Mouse (Mus musculus): ENCODE results near the gene Mrpl4.
"Not testable (repeated sequence)": the region's sequence is repeated elsewhere in the genome, so short reads cannot be mapped to it uniquely, and the experiment has no call there.

The Mrpl4 gene

DNA sequence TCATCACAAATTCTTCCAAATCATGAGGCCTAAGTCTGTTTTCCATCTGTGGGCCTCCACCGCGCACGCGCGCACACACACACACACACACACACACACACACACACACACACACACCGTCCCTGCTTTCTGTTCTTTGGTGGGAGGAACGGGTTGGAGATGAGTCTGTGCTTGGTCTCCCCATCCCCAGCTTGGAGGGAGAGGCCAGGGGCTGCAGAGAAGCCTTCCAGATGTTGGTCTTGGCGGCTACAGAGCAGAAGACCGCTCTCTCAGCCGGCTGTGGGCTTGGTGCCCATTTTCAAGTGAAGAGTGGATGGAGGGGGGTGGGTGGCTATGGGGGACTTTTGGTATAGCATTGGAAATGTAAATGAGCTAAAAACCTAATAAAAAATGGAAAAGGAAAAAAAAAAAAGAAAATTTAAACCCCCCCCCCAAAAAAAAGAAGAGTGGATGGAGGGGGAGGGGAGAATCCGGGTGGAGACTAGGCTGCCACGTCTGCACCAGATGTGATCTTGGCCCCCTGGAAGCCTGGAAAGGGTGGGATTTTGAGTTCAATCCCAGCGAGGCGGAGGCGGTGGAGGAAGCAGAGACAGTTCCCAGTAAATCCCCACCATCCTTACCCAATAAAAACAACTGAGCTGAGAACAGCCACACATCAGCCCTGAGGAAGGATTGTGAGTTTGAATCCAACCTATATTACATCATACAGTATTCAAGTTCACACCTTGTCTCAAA is 15.4 kb upstream of the Mrpl4 start:
- DNase-seq (ENCODE audit: low read depth): no peak

DNA sequence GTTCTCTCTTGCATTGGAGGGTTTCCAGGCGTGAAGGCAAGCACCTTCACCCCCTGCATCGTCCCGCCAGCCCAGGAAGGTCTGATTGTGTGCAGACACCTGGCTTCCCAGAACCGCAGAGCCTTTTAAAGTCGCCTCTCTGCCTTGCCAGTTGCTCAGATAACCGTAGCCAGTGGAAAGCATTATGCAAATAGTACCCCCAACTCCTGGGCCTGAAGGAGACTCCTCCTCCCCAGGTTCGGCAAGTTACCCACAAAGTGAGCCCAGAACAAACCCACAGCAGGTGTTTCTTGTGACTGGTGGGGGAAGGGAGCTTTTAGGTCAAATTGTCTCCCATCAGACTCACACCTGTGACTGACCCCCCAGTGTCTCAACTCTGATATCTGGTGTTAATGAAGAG is 14.6 kb upstream of the Mrpl4 start:
- DNase-seq (ENCODE audit: low read depth): no peak

DNA sequence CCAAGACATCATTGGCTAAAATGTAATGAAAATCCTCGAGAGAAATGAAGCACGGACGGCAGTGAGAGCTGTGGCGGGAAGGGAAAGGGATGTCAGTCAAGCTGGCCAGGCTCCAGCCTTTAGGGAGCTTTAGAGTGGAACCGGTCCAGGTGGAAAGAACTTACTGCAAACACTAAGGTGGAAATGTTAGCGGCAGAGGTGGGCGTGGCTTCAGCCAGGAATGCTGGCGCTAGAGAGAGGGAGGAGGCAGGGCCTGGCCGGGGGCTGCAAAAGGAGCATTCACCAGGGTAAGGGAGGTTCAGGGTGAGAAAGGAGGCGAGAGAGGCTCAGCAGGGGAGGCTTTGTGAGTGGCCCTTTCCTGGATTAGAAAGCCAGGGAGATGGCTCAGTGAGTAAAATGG is 11.7 kb upstream of the Mrpl4 start:
- no peak for DNase-seq (ENCODE audit: low read depth)

DNA sequence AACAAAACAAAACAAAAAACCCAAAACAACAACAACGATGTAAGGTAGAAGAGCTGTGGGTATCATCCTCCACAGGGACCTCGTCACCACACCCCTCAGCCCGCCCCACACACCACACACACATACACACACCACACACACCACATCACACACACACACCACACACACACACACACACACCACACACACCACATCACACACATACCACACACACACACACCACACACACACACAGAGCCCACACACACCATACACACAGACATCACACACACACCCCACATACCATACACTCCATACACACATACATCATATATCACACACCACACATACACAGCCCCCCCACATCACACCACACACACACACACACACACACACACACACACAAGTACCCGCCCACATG is 11.0 kb upstream of the Mrpl4 start:
- DNase-seq (ENCODE audit: low read depth): no peak

DNA sequence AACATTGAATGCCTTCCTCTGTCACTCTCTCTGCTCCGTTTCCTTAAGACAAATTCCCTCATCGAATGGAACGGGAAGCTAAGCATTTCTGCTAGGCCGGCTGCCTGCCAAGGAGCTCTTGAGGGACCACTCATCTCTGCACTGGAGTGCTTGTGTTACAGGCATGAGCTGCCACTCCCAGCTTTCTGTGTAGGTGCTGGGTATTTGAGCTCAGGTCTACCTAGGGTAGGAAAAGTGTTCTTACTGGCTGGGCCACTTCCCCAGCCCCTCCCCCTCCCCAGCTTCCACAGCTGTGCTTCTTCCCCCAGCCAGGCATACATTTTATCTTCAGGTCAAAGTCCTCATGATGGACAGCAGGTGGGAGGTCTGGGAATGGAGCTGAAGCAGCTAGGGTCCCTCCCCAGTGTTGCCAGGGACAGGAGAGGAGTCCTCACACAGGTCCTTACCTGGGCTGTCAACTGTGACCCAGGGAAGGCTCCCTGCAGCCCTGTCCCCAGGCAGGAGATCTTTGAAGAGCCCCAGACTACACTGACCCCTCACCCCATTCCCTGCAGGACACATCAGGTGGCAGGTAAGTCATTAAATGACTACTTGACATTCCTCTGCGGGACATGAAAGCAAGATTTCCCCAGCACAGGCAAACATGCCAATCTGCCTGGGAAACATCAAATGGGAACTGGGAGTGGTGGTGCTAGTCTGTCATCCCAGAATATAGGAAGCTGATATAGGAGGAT is 9.2 kb upstream of the Mrpl4 start:
- DNase-seq (ENCODE audit: low read depth): no peak

DNA sequence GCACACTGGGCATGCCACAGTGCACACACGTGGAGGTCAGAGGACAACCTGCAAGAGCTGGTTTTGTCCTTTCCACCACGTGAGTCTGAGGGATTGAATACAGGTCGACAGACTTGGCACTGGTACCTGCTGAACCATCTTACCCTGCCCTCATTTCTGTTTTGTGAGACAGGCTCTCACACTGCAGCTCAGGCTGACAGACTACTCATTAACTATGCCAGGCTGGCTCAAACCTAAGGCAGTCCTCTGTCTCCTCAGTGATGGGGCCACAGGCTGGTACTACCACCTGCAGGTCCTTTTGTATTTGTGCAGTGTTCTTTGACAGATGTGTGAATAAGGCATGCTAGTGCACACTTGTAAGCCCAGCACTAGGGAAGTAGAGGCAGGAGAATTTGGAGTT is 7.5 kb upstream of the Mrpl4 start:
- no peak for DNase-seq (ENCODE audit: low read depth)

DNA sequence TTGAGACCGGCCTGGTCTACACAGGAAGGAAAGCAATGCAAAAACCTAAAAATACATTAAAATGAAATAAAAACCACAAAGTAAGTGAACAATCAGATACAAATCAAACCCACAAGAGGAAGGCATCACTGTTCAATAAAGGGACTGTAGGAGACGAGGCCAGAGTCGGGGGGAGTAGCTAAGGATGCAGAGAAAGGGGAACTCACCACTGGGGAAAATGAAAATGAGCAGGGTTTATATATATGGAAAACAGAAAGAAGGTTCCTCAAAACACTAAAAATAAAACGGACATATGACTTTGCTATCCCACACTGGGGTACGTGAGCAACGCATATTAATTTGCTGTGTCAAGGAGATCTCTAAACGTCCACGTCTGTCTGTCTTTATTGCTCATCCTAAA is 5.5 kb upstream of the Mrpl4 start:
- no peak for DNase-seq (ENCODE audit: low read depth)

DNA sequence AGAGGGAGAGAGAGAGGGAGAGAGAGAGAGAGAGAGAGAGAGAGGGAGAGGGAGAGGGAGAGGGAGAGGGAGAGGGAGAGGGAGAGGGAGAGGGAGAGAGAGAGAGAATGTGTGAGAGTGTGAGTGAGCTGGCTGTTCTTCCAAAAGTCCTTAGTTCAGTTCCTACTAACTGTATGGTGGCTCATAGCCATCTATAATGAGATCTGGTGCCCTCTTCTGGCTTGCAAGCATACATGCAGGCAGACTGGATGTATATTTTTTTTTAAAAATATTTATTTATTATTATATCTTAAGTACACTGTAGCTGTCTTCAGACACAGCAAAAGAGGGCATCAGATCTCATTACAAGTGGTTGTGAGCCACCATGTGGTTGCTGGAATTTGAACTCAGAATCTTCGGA is 4.2 kb upstream of the Mrpl4 start:
- not testable (repeated sequence) for DNase-seq (ENCODE audit: low read depth)

DNA sequence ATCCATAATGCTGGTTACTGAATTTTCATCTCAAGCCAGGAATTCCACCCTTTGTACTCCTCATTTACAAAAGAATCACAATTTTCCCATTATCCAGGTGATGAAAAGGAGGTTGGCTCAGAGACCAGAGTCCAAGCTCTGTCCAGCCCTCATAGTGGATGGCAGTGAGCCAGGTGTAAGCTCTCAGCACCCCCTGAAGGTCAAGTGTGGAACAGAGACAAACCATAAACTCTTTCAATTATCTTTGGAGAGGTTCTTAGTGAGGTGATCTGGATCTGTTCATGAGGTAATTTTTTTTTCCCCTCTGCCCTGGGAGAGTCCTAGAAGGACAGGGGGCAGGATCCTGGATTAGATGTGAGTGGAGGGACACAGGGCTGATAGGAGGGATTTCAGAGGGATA is 1.7 kb upstream of the Mrpl4 start:
- no peak for DNase-seq (ENCODE audit: low read depth)

DNA sequence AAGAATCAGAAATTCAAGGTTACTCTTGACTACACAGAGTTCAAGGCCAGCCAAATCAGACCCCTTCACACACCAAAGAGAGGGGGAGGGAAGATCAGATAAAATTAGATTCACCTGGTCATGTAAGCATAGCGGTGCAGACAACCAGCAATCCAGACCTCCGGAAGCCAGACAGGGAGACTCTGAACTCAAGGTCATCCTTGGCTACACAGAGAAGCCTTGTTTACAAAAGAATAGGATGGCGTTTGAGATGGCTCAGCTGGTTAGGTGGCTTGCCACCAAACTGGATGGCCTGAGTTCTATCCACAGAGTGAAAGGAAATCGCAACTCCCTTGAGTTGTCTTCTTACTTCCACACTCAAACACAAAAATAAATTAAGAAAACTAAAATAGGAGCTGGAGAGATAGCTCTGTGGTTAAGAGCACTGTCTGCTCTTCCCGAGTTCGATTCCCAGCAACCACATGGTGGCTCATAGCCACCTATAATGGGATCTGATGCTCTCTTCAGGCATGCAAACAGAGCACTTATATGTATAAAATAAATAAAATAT is 812 bp upstream of the Mrpl4 start:
- no peak for DNase-seq (ENCODE audit: low read depth)

DNA sequence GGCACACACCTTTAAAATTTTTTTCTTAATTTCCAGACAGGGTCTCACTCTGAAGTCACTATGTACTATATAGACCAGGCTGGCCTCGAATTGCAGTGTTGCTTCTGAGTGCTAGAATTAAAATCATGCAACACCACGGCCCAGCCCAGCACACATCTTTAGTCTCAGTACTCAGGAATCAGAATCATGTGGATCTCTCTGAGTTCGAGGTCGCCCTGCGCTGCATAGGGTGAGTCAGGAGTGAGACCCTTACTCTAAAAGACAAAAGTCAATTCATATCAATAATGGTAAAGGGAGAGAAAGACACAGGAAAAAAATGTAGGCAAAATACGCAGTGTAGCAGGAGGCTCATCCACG is 290 bp upstream of the Mrpl4 start:
- no peak for DNase-seq (ENCODE audit: low read depth)

DNA sequence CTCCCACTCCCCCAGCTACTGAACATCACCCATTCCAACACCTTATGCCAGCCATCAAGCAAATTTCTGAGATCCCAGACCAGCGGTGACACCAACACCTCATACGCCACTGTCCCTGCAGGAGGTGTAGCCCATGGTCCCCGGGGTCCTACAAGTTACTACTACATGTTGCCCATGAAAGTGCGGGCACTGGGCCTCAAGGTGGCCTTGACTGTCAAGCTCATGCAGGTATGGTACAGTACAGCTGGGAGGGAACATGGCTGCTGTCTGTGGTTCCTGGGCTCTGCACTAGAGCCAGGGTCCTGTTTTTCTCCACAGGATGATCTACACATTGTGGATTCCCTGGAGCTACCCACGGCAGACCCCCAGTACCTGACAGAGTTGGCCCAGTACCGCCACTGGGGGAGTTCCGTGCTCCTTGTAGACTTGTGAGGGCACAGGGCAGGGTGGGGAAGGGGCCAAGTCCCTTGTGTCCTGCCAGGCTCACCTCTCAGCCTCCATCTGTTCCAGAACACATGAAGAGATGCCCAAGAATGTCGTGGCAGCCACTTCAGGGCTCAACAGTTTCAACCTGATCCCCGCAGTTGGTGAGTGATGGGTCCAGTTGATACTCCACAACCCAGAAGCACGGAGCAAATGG is 4.9 kb downstream of the Mrpl4 start:
- no peak for DNase-seq (ENCODE audit: low read depth)

DNA sequence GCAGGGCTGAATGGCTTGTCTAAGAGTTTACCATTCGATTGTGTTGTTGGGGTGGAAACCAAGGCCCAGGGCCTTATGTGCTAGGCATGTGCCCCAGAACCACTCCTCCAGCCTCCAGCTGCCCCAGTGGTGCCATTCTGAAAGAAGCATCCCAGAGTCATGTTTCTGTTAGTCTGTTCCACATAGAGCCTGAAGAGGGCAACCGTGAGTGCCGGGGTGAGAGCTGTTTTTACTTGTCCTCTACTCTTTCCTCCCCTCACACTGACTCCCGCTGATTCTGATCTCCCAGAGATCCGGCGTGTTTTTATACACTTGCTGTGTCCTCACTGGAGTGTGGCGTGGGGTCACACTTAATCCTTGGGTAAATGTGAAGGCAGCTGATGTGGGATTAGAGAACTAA is 5.5 kb downstream of the Mrpl4 start:
- DNase-seq (ENCODE audit: low read depth): no peak

DNA sequence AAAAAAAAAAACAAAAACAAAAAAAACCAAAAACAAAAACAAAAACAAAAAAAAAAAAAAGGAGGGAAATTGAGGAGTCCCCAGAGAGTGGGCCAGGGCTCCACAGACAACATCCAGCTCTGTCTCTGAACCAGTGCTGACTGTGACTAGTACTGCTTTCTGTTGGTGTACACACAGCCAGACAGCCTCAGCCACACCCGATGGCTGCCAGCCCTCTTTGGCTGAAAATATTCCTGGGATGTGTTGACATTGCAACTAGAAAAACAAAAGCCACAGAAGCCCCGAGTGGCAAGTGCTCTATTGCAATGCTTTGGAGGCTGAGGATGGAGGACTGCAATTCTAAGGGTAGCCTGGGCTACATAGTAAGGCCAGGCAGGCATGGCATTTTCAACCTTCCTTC is 7.8 kb downstream of the Mrpl4 start:
- DNase-seq (ENCODE audit: low read depth): no peak

DNA sequence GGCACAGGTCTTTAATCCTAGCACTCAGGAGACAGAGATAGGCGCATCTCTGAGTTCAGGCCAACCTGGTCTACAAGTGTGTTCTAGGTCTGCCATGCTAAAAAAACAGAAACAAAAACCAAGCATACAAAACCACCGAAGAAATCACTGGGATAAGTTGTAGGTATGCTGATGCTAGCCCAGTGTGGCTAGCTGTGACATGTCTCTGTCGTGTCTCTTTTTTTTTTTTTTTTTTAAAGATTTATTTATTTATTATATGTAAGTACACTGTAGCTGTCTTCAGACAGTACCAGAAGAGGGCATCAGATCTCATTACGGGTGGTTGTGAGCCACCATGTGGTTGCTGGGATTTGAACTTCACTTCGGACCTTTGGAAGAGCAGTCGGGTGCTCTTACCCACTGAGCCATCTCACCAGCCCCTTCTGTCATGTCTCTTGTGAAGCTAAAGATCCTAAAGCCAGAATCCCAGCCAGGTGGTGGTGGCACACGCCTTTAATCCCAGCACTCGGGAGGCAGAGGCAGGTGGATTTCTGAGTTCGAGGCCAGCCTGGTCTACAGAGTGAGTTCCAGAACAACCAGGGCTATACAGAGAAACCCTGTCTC is 8.5 kb downstream of the Mrpl4 start:
- not testable (repeated sequence) for DNase-seq (ENCODE audit: low read depth)

DNA sequence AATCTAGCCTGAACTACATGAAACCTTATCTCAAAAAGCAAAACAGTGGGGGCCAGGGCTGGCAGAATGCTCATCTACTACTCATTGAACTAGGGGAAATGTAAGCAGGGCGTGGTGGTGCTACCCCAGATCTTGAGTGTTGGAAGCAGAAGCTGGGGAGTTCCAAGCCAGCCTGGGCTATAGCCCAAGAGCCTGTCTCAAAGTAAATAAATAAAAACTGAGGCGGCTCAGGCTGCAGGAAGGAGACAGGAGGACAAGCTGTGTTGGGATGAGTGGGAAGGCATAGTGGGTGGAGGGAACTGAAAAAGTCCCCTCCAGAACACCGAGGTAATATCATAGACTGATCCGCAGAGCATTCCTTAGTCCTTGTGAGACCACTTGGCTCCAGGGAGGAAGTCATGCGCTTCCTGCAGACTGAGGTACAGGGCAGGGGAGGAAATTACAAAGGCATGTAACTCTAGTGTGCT is 9.3 kb downstream of the Mrpl4 start:
- no peak for DNase-seq (ENCODE audit: low read depth)

DNA sequence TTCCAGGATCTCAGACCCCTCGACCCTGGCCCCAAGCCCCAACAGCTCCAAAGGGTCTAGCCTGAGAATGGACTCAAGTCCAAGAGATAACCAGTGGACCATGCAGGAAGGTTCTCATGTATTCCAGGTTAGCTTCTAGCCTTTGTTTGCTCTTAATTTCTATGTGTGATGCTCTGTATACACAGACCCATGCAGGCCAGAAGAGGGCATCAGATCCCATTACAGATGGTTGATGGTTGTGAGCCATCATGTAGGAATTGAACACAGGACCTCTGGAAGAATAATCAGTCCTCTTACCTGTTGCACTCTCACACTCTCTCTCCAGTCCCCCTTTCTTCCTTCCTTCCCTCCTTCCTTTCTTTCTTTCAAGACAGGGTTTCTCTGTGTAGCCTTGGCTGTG is 9.8 kb downstream of the Mrpl4 start:
- no peak for DNase-seq (ENCODE audit: low read depth)

DNA sequence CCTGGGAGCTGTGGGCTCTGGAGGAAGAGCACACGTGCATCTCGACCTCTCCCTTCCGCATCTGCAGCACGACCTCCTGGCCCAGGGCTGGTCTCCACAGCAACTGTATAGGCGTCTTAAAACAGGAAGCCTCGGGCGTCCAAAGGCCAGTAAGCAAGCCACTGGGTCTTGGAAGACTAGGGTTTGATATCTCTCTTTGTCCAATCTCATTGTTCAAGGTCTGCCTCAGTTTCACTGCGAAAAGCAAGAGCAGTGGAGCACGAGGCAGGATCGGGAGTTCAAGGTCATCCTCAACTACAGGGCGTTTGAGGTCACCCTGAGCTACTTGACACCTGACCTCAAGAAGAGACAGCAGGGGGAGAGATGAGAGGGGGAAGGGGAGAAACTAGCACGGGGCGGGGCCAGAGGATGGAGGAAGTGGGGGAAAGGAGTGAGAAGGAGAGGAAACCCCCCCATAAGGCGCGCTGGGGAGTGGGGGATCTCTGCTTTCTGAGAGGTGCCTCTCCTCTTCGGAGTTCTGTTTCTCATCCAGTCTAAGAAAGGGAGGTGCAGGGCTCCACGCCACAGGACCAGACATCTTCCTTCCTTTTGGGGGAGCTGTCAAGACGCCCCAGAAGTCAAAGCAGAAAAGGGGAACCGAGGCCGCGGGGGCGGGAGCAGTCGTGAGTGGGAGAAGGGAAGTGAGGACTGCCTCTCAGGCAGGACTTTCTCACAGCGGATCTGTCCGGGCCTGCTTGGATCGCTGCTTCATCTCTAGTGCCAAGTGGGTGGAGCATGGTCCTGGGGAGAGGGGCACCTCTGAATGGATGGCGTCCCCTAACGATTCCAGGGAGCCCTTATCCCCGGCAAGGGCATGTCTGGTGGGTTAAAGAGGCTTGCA is 12.4 kb downstream of the Mrpl4 start:
- no peak for DNase-seq (ENCODE audit: low read depth)

DNA sequence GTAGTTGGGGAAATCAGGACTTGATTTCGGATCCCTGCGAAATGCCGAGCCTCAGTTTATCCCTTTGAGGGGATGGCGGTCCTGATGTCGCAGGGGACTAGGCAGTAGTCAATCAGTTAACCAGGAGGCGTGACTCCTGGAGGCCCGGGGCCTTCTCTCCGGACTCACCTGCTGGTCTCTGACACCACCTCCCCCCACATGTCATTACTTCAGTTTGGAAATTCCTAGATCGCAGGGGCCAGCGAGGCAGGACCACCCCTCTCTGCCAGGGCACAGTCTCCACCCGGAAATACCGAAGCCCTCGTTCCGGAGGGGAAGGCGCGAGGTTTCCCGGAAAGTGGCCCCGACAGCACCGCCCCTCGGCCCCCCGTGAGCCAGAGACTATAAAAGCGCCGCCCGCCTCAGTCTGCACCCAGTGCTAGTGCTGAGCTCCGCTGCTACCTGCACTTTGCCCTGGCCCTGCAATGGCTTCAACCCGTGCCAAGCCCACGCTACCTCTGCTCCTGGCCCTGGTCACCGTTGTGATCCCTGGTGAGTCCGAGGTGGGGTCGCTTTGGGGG is 13.1 kb downstream of the Mrpl4 start, which contains the start of gene Icam1:
Gene Icam1 (plus strand): TSS at position 415 of the 560 bp plus-strand sequence.
- no peak for DNase-seq (ENCODE audit: low read depth)

DNA sequence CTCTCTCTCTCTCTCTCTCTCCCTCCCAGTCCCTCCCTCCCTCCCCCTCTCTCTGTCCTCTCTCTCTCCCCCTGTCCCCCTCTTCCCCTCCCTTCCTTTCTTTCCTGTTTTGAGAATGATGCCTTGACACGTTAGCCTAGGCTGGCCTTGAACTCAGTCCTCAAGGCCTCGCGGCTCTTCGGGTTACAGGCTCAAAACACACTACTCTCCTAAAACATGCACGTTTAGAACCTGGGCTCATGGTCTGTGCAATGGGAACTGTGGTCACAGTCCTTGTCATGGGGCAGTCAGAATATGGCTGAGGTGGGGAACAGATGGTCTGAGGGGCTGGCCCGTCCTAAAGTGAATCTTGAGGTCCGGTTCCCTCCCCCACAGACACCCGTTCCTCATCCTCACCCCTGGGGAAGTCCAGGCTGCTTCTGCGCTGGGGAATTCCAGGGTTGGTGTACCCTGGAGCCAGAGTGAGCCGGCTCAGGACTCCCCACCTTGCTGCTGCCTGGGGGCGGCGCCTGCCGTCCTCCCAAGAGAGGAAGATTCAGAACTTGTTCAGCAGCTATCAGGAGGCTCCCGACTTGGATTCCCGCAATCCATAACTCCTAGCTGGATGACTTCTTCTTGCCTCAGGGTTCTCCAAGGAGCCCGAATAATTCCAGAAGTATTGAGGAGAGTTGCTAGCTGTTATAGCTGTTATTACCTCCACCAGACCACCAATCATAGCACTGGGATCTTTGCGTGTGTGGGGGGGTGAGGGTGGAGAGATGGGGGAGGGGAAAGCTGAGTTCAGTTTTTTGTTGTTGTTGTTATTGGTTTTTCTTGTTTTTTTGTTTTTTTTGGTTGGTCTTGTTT is 14.0 kb downstream of the Mrpl4 start:
- DNase-seq (ENCODE audit: low read depth): no peak

All from c-Kit-positive CD71-positive TER-119-negative erythroid progenitor cells, embryonic 14.5 days (primary cell).